Mouse (Mus musculus): Measurements from ENCODE around the gene Preb.

Preb gene

DNA sequence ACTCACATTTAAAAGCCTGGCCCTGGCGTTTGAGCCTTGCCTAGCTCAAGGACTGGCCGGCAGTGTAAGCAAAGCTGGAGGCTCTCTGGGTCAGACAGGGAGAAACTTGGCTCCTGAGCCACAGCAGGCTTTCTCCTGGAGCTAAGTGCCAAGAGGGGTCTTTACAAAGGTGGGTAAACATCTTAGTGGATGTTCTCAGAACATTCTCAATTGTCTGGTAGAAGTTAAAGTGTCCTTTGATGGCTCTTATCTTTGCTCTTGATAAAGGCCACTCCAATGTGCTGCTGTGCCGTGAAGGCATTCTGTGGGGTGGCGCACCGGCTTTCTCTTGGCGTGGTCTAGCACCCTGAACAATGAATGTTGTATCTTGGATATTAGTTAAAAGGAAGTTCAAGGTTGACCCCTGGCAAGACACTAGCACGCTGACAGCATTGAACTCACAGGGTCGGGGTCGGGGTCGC, 37.5 kb downstream of the Preb start:
- DNase-seq (ENCODE audit: extremely low spot score, low spot score) = no peak

DNA sequence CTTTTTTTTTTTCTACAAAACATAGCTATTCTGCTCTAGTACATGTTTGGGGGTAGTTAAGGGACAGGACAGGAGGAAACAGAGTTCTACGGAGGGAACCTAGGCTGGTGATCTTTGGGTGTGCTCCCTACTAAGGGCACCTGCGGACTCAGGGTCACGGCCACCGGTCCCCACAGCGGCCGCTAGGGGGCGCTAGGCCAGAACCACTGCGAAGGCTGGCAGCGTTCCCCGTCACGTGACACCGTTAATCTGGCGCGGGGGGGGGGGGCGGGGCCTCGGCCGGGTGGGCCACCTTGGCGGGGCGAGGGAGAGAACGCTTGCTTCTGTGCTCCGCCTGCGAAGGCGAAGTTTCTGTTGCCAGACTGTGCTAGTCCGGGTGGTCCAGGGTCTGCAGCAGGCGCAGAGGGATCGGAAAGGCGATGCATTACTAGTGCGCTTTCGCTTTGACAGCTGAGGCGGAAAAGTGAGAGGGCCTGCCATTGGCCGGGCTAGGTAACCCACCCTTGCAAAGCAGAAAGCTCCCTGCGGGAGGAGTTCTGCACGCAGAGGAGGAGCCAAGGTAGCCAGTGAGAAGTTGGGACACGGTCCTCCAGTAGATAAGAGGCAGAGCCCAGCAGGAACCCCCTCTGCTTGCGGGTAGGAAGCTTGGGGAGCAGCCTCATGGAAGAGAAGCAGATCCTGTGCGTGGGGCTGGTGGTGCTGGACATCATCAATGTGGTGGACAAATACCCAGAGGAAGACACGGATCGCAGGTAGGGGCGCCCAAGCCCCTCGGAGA, 38.7 kb downstream of the Preb start, which contains the start of gene Khk:
TSS of gene Khk (plus strand) at position 176 of the 778 bp plus-strand sequence.
- DNase-seq (ENCODE audit: extremely low spot score, low spot score) = peak; percentile 96

DNA sequence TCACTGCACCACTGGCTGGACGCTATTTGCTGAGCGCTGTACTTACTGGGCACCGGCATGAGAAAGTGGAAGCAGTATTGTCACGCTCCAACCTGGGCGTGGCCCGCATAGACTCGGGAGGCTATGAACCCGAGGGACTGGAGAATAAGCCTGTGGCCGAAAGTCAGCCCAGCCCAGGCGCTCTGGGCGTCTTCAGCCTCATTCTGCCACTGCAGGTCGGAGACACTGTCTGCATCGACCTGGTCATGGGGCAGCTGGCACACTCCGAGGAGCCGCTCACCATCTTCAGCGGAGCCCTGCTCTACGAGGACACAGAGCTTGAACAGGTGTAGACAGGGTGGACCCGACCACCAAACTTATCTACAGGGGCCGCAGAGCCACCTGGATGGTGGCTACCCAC, 39.5 kb downstream of the Preb start:
- DNase-seq (ENCODE audit: extremely low spot score, low spot score) = no peak

DNA sequence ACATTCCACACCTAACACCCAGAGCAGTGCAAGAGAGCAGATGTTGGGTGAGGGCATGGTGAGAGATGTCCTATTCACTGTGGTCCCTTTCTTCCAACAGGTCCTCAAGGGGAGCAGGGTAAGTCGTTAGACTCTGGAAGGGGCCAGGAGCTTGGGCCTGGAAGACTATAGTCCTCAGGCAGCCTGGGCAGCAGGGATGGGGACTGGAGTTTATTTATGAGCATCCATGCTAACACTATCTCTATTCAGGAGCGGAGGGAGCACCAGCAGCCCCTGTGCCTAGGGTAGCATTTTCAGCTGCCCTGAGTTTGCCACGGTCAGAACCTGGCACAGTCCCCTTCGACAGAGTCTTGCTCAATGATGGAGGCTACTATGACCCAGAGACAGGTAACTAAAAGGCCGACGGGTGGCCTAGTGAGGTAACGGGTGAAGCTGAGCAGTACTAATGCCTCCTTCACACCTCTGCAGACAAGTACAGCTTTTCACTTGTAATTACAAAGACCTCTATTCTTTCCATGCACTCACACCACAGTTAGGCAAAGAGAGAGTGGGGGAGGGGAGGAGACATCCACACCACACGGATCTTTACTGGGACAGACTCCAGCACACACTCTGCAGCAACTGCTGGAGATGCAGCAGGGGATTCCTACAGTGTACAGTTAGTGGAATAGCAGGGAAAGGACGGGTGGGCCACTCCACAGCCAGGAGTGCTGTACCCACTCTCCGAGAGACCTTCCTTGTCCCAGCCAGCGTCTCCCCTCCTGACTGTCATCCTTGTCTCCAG, 40.1 kb downstream of the Preb start:
- no peak for DNase-seq (ENCODE audit: extremely low spot score, low spot score)

DNA sequence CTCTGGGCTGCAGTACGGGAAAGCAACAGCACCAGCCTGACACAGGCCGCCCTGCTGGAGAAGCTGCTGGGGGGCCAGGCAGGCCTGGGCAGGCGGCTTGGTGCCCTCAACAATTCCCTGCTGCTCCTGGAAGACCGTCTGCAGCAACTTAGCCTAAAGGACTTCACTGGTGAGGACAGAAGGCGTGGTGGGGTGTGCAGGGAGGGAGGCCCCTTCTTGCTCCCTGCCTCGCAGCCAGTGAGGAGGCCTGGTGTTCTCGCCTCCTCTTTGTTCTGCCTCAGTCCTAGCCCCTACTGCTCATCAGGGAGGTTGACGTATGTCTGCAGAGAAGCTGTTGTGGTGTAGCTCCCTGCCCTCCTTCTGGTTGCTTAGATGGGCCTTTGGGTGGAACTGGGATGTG, 41.5 kb downstream of the Preb start:
- DNase-seq (ENCODE audit: extremely low spot score, low spot score) = no peak

DNA sequence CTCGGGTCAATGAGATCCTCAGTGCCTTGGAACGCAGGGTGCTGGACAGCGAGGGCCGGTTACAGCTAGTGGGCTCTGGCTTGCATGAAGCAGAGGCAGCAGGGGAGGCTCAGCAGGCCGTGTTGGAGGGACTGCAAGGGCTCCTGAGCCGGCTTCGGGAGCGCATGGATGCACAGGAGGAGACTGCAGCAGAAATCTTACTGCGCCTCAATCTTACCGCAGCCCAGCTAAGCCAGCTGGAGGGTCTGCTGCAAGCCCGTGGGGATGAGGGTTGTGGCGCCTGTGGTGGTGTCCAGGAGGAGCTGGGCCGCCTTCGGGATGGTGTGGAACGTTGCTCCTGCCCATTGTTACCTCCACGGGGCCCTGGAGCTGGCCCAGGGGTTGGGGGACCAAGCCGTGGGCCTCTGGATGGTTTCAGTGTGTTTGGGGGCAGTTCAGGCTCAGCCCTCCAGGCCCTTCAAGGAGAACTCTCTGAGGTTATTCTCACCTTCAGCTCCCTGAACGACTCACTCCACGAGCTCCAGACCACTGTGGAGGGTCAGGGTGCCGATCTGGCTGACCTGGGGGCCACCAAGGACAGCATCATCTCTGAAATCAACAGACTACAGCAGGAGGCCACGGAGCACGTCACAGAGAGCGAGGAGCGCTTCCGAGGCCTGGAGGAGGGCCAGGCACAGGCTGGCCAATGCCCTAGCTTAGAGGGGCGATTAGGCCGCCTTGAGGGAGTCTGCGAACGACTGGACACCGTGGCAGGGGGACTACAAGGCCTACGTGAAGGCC, 42.1 kb downstream of the Preb start:
- DNase-seq (ENCODE audit: extremely low spot score, low spot score) = no peak

DNA sequence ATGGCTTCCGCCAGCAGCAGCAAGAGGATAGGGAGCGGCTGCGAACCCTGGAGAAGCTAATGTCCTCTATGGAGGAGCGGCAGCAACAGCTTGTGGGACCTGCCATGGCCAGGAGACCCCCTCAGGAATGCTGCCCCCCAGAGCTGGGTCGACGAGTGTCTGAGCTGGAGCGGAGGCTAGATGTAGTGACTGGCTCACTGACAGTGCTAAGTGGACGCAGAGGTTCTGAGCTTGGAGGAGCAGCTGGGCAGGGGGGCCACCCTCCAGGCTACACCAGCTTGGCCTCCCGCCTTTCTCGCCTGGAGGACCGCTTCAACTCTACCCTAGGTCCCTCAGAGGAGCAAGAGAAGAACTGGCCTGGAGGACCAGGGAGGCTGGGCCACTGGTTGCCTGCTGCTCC, 42.8 kb downstream of the Preb start:
- no peak for DNase-seq (ENCODE audit: extremely low spot score, low spot score)

DNA sequence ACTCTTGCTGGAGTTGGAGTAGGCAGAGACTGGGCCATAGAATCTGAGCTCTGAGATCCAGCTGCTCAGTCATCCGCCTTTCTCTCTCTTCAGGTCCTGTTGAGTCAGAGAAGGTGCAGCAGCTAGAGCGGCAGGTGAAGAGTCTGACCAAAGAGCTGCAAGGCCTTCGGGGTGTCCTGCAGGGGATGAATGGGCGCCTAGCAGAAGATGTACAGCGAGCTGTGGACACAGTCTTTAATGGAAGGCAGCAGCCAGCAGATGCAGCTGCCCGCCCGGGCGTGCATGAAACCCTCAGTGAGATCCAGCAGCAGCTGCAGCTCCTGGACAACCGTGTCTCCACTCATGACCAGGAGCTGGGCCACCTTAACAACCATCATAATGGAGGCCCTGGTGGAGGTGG, 43.3 kb downstream of the Preb start:
- DNase-seq (ENCODE audit: extremely low spot score, low spot score) = no peak

DNA sequence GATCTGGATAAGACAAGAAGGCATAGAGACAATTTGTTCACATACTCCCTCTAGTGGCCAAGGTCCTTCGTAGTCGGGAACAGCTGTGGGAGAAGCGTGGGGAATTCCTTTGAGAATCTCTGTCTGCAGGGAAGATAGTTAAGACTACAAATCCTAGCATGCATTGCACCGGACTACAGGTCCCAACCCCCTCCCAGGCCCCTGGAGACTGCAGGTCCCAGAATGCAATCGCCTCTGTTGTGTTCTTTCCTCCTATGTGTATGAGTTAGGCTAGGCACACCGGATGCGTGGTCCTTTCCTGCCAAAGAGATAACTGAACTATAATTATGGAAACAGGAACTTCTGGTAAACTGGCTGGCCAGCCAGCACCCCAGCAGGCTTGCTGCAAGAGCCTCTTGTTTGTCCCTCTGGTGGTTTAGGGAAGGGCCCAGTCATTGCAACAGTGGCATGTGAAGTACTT, 44.2 kb downstream of the Preb start:
- DNase-seq (ENCODE audit: extremely low spot score, low spot score) = peak; percentile 72

DNA sequence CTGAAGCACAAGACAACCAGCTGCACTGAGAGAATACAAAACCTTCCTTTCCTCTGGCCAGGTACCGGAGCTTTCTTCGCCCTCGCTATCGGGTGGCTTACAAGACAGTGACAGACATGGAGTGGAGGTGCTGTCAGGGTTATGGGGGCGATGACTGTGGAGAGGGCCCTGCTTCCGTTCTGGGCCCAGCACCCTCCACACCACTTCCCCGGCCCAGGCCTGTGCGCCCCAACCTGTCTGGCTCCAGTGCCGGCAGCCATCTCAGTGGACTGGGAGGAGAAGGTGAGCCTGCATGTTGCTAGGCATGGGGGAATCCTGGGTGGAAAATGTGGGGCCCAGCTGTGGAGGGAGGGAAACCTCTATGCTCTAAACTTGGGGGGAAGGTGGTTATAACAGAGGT, 44.7 kb downstream of the Preb start:
- DNase-seq (ENCODE audit: extremely low spot score, low spot score) = peak; percentile 28

DNA sequence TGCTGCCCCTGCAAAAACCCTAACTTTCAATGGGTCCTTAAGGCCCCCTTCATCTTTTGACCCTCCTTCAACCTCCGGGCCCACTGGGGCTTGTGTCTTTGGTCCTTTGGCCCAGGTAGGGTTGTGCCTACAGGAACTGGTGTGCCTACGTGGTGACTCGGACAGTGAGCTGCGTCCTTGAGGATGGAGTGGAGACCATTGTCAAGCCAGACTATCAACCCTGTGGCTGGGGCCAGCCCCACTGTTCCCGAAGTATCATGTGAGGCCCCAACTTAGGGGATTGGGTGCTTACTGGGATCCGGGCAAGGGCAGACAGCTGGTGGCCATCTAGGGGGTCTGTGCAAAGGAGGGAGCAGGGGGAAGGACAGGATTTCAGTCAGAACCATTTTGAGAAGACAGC, 45.3 kb downstream of the Preb start:
- DNase-seq (ENCODE audit: extremely low spot score, low spot score) = no peak

DNA sequence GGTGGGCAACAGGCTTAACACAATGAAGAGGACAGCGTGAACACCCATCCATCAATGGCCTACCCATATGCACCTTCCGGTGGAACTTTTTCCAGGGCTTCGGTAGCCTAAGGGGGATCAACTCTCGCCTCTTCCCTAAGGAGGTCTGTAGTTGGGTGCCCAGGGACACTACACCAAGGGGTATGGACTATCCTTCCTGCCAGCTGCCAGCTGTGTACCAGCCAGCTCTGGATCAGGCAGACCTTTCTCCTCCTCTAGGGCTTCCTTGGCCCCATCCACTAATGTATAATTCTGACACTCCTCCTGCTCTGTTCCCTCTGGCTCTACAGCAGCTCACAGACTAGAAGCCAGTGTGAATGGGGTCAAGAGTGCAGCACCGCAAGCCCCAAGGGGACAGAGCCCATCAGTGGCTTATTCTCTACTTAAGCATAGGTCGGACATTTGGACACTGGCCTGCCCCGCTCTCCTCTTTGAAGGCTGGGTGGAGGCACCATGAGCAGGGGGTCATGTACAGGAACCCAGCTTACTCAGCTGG, 46.0 kb downstream of the Preb start:
- DNase-seq (ENCODE audit: extremely low spot score, low spot score) = no peak

DNA sequence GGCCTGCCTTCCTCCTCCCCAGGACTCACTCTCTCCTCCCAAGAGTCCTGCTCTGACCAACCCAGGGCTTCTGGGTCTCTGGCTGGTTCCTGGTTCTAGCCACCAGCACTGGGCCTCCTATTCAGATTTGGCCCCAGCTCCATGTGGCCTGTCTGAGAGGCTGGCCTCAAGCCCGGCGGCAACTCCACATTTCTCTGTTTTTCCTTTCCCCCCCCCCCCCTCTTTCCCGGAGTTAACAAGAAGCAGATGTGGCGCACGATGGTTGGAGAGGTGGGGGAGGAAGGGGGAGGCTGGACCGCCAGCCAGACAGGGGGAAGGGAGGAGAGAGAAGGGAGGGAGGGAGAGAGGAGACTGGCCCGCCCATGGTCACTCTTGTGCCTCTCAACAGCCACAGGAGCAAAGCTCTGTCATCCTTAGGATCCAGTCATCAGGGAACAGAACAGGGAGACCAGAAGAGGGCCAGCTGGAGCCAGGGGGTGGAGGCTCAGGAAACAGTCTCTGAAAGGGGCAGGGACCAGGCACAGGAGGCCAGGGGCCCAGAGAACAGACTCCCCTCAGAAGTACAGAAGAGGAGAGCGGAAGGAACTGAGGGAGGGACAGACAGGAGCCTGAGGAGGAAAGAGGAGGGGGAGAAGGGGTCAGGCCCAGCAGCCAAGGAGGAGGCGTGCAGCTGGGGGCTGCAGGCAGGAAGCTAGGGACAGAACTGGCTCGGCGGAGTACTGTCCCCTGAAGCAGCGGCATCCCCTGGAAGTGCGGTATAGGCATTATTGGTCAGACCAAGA, 46.9 kb downstream of the Preb start, which contains the start of gene Emilin1:
TSS of gene Emilin1 (plus strand) at position 343 of the 782 bp plus-strand sequence.
- peak; percentile 81 for DNase-seq (ENCODE audit: extremely low spot score, low spot score)

DNA sequence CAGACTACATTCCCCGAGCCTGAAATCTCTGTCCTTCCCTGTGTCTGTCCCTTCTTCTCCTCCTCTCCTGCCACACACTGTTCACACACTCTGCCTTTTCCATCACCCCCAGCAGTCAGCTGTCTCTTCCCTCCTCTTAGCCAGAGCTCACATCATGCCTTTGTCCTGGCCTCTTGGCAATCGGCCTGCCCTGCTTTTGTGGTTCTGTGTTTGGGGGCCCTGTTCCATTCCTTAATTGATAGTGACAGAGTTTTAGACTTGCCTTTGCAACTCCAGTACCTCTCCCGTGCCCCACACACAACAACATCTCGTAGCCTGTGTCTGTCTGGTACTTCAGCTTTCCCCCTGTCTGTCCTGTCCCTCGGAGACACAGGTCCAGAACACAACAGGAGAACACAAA, 48.0 kb downstream of the Preb start:
- no peak for DNase-seq (ENCODE audit: extremely low spot score, low spot score)

DNA sequence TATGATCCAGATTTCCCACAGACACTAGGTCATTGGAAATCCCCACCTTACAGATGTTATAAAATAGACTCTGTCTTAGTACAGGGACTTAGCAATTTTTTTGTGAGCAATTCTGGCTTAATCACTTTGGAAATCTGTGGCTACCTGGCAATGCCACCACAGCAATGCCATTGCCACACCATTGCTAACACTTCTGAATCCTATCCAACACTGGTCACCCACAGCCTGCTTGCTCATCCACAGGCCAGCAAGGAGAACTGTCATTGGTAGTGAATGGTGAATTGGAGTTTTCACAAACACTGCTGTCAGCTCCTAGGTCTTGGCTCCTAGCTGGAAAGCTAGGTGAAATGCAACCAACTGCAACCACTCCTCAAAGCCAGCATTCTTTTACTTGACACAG, 49.7 kb downstream of the Preb start:
- no peak for DNase-seq (ENCODE audit: extremely low spot score, low spot score)

DNA sequence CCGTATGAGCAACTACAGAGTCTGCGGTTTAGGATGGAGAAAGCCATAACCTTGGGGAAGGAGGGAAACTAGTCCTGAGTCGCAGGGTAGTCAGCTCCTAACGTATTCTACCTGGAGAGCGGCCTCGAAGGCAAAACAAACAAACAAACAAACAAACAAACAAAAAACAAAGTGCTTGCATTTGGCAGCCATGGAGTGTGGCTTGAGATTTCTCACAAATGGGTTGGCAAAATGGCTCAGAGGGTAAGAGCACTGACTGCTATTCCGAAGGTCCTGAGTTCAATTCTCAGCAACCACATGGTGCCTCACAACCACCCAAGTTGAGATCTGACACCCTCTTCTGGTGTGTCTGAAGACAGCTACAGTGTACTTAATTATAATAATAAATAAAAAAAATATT, 50.3 kb downstream of the Preb start:
- no peak for DNase-seq (ENCODE audit: extremely low spot score, low spot score)

DNA sequence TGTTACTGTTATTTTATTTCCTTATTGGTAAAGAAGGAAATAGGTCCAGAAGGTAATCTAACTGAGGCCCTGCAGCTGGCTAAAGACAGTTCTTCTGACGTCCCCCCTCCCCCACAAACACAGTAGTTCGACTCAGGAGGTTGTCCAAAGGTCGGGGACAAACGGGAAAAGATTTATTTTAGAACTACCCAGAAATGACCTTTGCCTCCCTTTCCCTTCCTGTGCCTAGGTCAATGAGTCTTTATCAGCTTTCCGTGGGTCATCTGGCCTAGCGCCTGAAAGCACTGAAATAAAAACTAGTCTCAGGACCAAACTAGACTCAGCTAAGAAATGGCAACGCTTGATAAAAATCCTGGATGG, 50.9 kb downstream of the Preb start:
- DNase-seq (ENCODE audit: extremely low spot score, low spot score) = no peak

DNA sequence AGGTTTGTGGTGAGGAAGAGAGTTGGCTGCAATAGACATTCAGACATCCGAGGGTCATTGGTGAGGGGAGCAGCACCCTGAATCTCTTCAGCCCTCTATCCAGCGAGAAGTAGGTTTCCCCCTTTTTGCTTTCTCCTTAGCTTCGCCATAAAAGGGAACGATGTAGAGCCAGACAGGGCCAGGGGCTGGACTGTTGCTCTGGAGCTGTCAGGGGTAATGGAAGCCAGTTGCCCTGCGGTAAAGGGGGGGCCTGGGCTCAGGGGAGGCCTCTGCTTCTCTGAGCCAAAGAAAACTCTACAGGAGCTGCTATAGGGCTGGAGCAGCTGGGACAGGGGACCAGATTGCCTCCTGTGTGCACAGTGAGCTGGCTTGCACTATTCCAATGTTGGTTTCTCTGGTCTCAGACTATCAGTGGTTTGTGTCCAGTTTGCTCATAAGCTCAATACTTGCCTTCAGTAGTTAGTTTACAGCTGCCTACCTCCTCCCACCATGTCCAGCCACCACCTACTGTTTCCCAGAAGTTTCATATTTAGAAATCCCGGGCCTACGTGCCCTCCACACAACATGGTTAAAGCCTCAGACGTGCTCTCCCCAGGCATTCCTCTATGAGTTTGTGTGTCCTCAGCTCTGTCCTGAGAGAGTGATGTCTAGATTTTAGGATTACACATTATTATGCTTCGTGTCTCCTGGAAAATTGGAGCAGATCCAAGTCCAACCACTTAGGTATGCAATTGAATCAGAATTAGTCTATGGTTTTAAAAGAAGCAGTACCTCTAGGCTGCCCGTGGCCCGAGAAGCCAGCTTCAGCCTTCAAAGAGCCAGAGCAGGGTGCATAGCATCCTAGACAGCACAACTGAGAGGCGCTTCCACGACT, 51.5 kb downstream of the Preb start:
- DNase-seq (ENCODE audit: extremely low spot score, low spot score) = no peak

DNA sequence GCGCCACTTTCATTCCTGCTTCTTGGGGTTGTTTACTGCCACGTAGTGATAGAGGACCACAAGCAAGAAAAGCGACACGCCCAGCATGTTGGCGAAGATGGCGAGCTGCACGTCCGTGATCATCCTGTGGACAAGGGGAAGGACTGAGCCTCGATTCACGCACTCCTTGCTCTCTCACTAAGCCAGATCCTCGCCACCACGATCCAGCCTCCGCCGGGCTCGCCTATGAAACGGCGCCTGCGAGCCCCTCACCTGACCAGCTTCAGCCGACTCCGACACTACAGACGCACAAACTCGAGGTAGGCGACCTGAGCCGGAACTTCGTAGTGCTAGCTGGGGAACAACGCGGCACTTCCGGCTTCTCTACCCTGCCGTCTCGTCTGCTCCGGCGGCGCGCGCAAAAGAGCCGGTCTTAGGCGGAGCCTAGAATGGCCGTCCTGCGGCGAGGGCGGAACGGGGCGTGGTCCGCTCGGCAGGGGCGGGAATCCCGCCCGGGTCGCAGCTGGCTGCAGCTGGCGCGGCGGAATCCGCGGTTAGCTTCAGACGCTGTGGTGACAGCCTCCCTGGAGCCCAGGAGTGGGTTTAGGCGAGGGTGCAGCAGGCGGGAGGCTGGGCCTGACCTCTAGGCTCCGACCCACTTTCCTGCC, 52.6 kb downstream of the Preb start, which contains the start of gene Ost4:
TSS of gene Ost4 (minus strand) at position 376 of the 647 bp plus-strand sequence.
- peak; percentile 97 for DNase-seq (ENCODE audit: extremely low spot score, low spot score)
